Mouse (Mus musculus): Measurements from ENCODE around the gene Uchl4.
"Not testable (repeated sequence)": the region's sequence is repeated elsewhere in the genome, so short reads cannot be mapped to it uniquely, and the experiment has no call there.

The Uchl4 gene

DNA sequence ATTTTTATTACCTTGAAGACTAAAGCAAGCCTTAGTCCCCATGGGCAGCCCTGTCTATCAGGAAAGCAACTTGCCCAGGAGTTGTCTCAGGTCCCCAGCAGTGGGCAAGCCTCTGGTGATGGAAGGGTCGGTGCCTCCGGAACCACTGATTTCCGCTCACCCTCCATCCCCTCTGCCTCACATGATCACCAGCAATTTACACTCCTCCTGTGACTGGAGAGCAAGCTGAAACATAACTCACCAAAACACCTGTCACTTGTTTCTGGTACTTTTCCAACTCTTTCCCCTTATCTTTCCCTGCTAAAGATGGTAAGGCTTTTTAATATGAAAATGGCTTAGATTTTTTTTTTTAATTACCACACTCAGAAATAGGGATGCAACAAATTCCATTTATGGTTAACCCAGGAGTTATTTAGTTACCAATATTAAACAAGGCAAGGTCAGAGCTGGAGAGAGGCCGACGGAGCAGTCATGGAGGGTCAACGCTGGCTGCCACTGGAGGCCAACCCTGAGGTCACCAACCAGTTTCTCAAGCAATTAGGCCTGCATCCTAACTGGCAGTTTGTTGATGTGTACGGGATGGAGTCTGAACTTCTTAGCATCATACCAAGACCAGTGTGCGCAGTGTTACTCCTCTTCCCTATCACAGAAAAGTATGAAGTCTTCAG lies at the start of gene Uchl4:
Gene Uchl4, plus strand, starts transcription at position 434 of the 668 bp plus-strand sequence.
- no peak for DNase-seq (ENCODE audit: extremely low read depth, insufficient read length, low spot score)

DNA sequence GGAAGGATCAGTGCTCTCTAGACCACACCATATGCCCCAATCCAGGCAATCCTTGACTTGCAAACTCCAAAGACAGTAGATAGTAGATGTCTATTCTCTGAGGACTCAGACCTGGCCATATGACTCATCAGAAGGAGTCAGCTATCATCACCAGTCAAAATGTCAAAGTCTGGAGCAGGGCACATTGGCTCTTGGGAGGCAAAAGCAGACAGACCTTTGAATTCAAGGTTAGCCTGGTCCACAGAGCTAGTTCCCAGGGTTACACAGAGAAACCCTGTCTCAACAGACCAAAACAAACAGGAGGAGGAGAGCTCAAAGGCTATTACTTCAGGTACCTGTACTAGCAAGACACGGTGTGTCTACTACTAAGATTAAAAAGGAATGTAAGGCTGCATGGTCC lies 41.1 kb upstream of the Uchl4 start:
- DNase-seq (ENCODE audit: extremely low read depth, insufficient read length, low spot score): no peak

- DNase-seq (ENCODE audit: extremely low read depth, insufficient read length, low spot score): no peak
Measured at GRCm38 (mm10) chr9:64195554-64195953, 39.4 kb upstream of the Uchl4 start.

- DNase-seq (ENCODE audit: extremely low read depth, insufficient read length, low spot score): no peak
Measured at GRCm38 (mm10) chr9:64197524-64197923, 37.5 kb upstream of the Uchl4 start.

DNA sequence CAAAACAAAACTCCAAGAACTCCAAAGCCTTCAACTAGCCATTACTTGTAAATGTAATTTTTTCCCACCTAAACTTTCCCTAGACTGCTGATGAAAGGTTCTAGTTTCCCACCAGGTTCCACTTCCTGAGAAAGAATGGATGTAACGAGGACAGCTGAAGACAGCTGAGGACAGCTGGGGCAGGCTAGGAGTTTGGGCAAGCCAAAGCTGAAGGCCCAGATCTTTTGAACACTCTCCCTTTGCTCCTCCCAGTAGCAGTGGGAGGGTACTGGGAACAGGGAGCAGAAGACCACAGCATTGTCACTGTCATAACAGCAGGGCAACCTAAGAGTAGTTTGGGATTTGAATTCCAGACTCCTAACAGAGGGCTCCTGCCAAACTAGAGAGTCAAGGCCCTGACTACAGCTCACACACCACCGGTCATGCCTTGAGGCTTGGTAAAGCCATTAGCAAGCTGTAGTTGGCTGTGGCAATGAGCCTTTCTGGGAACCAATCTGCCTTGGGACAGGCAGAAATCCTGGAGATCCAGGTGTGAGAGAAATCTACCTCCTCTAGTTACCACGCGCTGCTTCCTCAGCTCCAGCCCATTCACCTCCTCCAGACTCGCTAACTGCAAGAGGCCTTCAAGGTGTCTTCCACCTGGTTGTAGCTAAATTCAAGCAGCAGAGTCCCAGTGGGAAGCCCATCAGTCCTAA lies 36.8 kb upstream of the Uchl4 start:
- DNase-seq (ENCODE audit: extremely low read depth, insufficient read length, low spot score): no peak

DNA sequence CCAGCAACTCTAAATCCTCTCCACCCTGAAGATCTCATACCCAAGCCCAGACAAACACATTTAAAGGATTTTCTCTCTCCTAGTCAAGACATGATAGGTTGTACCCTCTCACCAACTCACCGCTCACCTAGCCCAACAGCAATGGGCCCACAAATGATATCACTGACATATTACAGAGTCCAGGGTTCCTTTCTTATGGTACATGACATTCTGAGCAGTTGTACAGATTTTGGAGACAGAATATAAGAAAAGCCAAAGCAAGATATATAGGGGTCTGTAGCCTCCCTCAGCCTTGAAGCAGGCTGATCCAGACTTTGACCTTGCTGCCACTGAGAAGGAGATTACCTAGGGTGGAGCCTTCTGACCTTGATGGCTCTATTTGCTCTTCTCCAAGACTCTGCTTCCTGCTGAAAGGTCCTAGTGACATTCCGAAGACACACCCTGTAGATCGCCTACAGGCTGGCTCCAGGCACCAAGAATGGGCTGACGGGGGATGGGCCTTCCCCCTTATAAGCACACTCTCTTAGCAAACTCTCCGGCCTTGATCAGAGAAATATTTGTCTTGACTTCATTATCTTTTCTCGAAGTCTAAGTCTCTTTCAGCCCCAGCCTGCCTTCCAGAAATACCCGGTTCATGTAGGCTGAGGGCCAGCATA lies 36.1 kb upstream of the Uchl4 start:
- DNase-seq (ENCODE audit: extremely low read depth, insufficient read length, low spot score): not testable (repeated sequence)

DNA sequence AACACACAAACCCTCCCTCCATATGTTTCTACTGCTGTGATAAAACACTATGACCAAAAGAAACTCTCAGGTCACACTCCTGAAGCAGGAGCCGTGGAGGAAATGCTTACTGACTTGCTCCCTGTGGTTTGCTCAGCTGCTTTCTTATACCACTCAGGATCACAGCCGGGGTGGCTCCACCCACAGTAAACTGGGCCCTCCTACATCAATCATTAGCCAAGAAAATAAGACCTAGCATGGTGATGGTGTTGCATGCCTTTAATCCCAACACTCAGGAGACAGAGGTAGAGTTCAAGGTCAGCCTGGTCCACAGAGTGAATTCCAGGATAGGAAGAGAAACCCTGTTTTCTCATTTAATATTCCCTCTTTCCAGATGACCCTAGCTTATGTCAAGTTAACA lies 35.1 kb upstream of the Uchl4 start:
- no peak for DNase-seq (ENCODE audit: extremely low read depth, insufficient read length, low spot score)

GRCm38 (mm10) chr9:64202331-64202730 lies 32.7 kb upstream of the Uchl4 start:
- peak; percentile 65 for DNase-seq (ENCODE audit: extremely low read depth, insufficient read length, low spot score)

- no peak for DNase-seq (ENCODE audit: extremely low read depth, insufficient read length, low spot score)
Measured at GRCm38 (mm10) chr9:64202866-64203265, 32.1 kb upstream of the Uchl4 start.

DNA sequence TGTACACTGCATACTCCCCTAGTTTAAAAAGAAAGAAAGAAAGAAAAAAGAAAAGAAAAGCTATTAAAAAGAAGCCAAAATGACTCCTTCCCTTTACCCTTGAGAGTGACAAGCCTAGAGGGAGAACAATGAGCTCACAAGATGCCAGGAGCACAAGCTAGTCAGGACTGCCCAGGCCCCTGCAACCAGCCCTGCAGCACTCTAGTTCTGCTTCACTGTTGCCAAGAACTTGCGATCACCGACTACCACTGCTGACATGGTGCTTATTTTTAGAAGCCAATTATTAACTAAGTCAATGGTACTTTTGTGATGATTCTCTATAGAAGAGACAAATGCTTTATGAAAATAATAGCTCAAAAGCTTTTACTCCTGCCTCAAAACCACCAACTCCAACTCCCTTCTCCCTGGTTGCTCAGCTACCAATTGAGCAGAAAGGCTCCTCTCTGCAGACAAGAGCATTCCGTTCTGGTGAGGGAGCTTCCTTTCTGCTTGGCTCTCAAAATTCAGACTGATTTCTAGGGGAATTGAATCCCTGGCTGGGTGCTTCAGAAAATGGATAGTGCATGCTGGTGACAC lies 27.4 kb upstream of the Uchl4 start:
- DNase-seq (ENCODE audit: extremely low read depth, insufficient read length, low spot score): no peak

GRCm38 (mm10) chr9:64214452-64214851 lies 20.5 kb upstream of the Uchl4 start:
- DNase-seq (ENCODE audit: extremely low read depth, insufficient read length, low spot score): no peak

DNA sequence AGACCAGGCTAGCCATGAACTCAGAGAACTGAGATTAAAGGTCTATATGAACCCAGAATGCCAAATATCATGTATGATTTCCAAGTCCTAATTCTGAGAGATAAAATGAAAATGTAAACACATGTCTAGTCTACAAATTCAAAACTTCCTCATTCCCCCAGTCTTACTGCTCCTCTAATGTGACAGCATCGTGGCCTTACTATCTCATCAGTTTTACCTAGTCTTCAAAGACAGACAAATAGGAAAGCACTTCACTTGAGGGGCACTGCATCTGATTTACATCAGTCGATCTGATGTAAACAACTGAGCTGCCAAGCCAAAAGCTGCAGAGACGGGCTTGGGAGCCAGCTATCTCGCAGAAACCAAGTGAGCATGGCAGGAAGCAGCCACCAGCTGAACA lies 18.9 kb upstream of the Uchl4 start:
- DNase-seq (ENCODE audit: extremely low read depth, insufficient read length, low spot score): no peak

- DNase-seq (ENCODE audit: extremely low read depth, insufficient read length, low spot score): peak; percentile 15
Measured at GRCm38 (mm10) chr9:64216641-64217040, 18.4 kb upstream of the Uchl4 start.

- DNase-seq (ENCODE audit: extremely low read depth, insufficient read length, low spot score): no peak
Measured at GRCm38 (mm10) chr9:64217887-64218286, 17.1 kb upstream of the Uchl4 start.

DNA sequence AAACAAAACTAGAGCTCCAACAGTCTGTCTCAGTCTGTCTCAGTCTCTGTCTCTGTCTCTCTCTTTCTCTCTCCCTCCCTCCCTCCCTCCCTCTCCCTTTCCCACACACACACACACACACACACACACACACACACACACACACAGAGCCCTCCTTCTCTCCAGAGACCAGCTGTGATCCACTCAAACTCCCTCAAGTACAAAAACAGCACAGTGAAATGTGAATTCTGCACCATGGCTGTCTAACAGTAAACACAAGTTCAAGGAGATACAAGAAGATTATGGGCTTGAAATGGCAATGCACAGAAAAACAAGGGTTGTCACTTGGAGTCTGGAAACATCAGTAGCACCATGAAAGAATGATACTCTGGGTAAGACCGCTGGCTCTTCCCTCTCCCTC lies 15.7 kb upstream of the Uchl4 start:
- no peak for DNase-seq (ENCODE audit: extremely low read depth, insufficient read length, low spot score)

DNA sequence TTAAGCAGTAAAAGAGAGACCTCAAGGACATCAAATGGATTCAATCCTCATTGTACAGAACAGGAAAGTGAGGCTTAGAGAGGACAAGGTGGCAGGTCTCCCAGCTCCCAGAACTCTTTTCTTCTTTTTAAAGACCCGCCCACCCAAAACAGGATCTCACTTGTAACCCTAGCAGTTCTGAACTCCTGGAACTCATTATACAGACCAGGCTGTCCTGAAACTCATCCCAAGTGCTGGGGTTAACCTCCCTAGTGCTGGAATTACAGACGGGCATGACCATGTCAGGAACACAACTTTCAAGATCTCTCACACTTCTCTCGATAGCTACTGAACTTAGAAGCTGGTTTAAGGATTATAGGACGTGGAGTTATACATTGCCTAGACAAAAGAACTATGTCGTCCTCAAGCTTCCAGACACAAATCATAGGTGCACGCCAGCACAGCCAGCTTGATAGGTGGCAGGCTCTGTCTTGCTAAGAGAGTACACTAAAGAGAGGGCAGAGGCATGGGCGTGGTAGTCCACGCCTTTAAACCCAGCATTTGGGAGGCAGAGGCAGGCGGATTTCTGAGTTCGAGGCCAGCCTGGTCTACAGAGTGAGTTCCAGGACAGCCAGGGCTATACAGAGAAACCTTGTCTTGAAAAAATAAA lies 15.1 kb upstream of the Uchl4 start:
- DNase-seq (ENCODE audit: extremely low read depth, insufficient read length, low spot score): no peak

- DNase-seq (ENCODE audit: extremely low read depth, insufficient read length, low spot score): no peak
Measured at GRCm38 (mm10) chr9:64220603-64221002, 14.4 kb upstream of the Uchl4 start.

DNA sequence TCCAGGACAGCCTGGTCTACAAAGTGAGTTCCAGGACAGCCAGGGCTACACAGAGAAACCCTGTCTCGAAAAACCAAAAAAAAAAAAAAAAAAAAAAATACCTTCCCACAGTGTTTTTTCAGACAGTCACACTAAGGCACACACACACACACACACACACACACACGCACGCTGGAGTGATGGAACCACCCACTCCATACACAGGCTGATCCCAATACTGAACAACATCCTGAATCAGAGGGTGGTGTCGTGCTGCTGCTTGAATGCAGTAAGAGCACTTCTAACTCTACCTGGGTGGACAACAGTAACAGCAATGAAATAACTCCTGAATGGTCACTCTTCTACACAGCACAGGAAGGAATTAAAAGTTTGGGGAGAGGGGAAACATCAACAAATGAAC lies 13.5 kb upstream of the Uchl4 start:
- DNase-seq (ENCODE audit: extremely low read depth, insufficient read length, low spot score): no peak

DNA sequence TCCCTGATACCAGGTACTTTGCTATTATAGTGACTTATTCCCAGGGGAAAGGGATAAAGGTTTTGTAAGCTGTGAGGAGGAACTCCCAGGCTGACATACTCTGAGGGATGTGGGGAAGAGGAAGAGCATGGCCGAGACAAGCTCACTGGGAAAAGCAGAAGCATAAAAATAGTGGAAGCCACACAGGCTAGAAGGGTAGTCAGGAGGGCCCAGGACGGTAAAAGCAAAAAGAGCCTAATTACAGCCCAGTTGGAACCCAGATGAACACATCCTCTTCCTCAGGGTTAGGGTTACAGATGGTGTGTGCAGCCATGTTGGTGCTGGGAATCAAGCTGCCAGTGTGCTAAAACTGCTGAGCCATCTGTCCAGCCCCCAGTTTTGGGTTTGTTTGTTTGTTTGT lies 12.9 kb upstream of the Uchl4 start:
- DNase-seq (ENCODE audit: extremely low read depth, insufficient read length, low spot score): no peak

DNA sequence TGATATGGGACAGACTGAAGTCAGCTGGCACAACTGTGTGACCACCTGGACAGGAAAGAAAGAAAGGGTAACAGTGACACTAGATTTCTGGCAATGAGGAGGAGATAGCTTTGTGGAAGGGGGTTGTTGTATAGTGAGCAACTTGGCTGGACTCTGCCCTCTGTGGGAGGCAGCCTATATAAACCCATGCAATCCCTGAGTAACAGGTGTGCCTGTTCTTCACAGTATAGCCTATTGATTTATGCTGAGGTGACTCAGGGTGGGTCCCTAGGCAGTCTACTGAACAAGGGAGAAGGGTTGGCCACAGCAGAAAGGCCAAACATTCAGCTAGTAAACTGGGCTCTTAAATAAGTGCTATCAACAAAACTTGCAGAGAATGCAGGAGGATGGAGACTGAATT lies 9.2 kb upstream of the Uchl4 start:
- no peak for DNase-seq (ENCODE audit: extremely low read depth, insufficient read length, low spot score)

GRCm38 (mm10) chr9:64227736-64228135 lies 7.3 kb upstream of the Uchl4 start:
- DNase-seq (ENCODE audit: extremely low read depth, insufficient read length, low spot score): no peak

Measured in 3134 (cell line).